Mouse (Mus musculus) midbrain, embryonic 13.5 days (tissue): ENCODE measurements at regions not wholly inside any gene's neighbourhood (a gene's known extent, or its start where the extent isn't known, plus 50 kb on each side); places are given as distances from the start of the nearest gene placed in this dataset.
"Not testable (repeated sequence)": the region's sequence is repeated elsewhere in the genome, so short reads cannot be mapped to it uniquely, and the experiment has no call there.

ENCODE experiments used
- ATAC-seq: fragments of 200-750 bp; cut with Nextera tagmentation; 2 replicates; pipeline ENCODE4 v1.8.0; 2017; ENCODE audit warnings: mild to moderate bottlenecking, moderate TSS enrichment, moderate library complexity
- H3K27ac ChIP-seq: fragments of 300-500 bp; sonication (generic); 2 replicates; pipeline ENCODE4 v1.5.1; 2015; ENCODE audit warnings: inconsistent platforms, mild to moderate bottlenecking, moderate library complexity
- H3K27me3 ChIP-seq: fragments of 300-500 bp; sonication (generic); 2 replicates; pipeline ENCODE4 v1.6.1; 2015; ENCODE audit warnings: mild to moderate bottlenecking, inconsistent platforms
- H3K36me3 ChIP-seq: fragments of 300-500 bp; sonication (generic); 2 replicates; pipeline ENCODE4 v1.6.1; 2015; ENCODE audit warnings: mild to moderate bottlenecking, inconsistent platforms
- H3K4me1 ChIP-seq: fragments of 300-500 bp; sonication (generic); replicated peaks from 2 replicates; pipeline ENCODE4 v1.6.1; 2015; ENCODE audit warnings: inconsistent platforms
- H3K4me2 ChIP-seq: fragments of 300-500 bp; sonication (generic); replicated peaks from 2 replicates; pipeline ENCODE4 v1.6.1; 2015; ENCODE audit warnings: moderate library complexity, mild to moderate bottlenecking, inconsistent platforms
- H3K4me3 ChIP-seq: fragments of 300-500 bp; sonication (generic); replicated peaks from 2 replicates; pipeline ENCODE4 v1.5.1; 2015; ENCODE audit warnings: mild to moderate bottlenecking, inconsistent platforms
- H3K9ac ChIP-seq: fragments of 300-500 bp; sonication (generic); replicated peaks from 2 replicates; pipeline ENCODE4 v1.6.1; 2015; ENCODE audit warnings: mild to moderate bottlenecking, inconsistent platforms
- H3K9me3 ChIP-seq: fragments of 300-500 bp; sonication (generic); 2 replicates; pipeline ENCODE4 v1.6.1; 2016; ENCODE audit warnings: mild to moderate bottlenecking, inconsistent platforms
- WGBS: fragments of 180-500 bp; shearing (Covaris S2); methylation state at CpG from one replicate; pipeline ENCODE4 v1.1.7; 2015; 5-methylcytosine and 5-hydroxymethylcytosine counted together

DNA sequence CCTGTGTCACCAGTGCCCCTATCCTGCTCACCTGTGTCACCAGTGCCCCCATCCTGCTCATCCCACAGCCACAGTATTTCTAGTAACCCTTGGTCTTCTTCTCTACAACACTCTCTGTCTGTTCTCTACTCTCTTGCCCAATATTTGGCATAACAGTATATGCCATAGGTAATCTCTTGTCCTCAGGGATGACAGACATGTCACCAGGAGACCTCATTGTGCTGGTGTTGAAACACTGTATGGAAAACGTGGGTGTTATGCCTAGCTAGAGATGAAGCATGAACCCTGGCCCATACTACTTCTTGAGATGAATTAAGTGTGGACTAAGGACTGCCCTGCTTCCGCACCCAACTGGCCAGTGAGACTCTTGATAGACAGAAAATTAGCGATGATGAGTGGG lies 241.4 kb downstream of the Bcl11a start:
- WGBS = 87% methylated on average over 3 of the region's 3 CpGs
- no peaks in the 10 kb centered on the region for H3K9me3 ChIP-seq

DNA sequence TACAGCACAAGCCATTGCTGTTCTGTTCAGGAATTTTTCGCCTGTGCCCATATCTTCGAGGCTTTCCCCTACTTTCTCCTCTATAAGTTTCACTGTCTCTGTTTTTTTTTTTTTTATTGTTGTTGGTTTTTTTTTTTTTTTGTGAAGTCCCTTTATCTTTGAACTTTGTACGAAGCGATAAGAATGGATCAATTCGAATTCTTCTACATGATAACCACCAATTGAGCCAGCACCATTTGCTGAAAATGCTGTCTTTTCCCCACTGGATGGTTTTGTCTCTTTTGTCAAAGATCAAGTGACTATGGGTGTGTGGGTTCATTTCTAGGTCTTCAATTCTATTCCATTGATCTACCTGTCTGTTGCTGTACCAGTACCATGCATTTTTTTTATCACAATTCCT lies 244.6 kb downstream of the Bcl11a start:
- H3K4me2 ChIP-seq, ATAC-seq: not testable (repeated sequence)

More for the DNA sequence above, 241.4 kb downstream of the Bcl11a start:
- Histone ChIP-seq H3K27ac (no peak overlapping the region), H3K9ac (no peak overlapping the region), H3K27me3 (no peaks in the 10 kb centered on the region), H3K36me3 (no peaks in the 10 kb centered on the region), H3K4me1 (no peaks in the 10 kb centered on the region), H3K4me3 (no peak overlapping the region), H3K4me2 (no peak overlapping the region)
- no peak for ATAC-seq

DNA sequence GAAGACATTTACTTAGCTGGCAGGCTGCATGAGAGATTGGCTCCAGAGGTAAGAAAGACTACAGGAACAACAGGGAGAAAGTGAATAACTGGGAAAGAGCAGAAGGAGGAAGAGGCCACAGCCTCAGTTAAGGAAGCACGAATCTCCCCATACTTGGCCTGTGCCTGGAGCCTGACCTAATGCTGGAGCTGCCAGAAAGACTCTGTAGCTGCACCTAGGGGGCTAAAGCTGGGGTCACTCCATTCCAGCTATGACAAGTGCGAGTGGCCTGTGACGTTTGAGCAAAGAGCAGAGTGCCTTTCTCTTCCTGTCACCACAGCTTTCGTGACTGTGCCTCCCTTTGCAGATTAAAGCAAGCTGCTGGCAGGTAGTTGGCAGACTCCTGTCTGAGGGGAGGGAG lies 250.6 kb downstream of the Bcl11a start:
- H3K4me1 ChIP-seq = no peaks in the 10 kb centered on the region
- no peak overlapping the region for H3K4me3 ChIP-seq
- H3K27me3 ChIP-seq = no peaks in the 10 kb centered on the region
- H3K9me3 ChIP-seq = no peaks in the 10 kb centered on the region
- WGBS = 56% methylated on average over 4 of the region's 4 CpGs
- no peak overlapping the region for H3K27ac ChIP-seq
- H3K36me3 ChIP-seq = no peaks in the 10 kb centered on the region
- ATAC-seq = no peak
- no peak overlapping the region for H3K9ac ChIP-seq
- H3K4me2 ChIP-seq = no peak overlapping the region

More for the DNA sequence above, 244.6 kb downstream of the Bcl11a start:
- H3K9me3 ChIP-seq, H3K4me3 ChIP-seq, H3K27me3 ChIP-seq, H3K4me1 ChIP-seq, H3K27ac ChIP-seq, H3K9ac ChIP-seq, H3K36me3 ChIP-seq: not testable (repeated sequence)
- WGBS = 96% methylated on average over 5 of the region's 5 CpGs

GRCm38 (mm10) chr11:24330366-24331124 lies 252.7 kb downstream of the Bcl11a start:
- H3K9me3 ChIP-seq = no peaks in the 10 kb centered on the region
- ATAC-seq = no peak
- H3K36me3 ChIP-seq = no peaks in the 10 kb centered on the region
- H3K4me3 ChIP-seq = no peak overlapping the region
- H3K27me3 ChIP-seq = no peaks in the 10 kb centered on the region
- no peak overlapping the region for H3K27ac ChIP-seq
- H3K9ac ChIP-seq = no peak overlapping the region
- H3K4me1 ChIP-seq = no peaks in the 10 kb centered on the region
- H3K4me2 ChIP-seq = no peak overlapping the region
- WGBS = 72% methylated on average over 10 of the region's 10 CpGs

DNA sequence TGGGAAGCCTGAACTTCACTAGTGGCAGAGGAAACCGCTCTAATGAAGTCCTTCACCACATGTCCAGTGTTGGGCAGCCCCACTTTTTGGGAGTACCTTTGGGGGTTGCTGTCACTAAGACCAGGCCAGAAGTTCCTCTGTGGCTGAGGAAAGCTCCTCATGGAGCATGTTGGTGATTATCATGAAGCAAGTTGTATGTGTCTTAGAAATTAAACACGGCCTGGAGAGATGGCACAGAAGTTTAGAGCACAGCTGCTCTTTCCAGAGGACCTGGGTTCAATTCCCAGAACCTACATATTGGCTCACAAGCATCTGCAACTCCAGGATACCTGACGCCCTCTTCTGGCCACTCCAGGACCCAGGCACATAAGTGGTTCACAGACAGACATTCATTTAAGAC lies 254.4 kb downstream of the Bcl11a start:
- no peak for ATAC-seq
- Histone ChIP-seq H3K9ac (no peak overlapping the region), H3K4me1 (0 out of 2 replicates have a peak, but pooled peaks cover 4% of the 10 kb centered on the region), H3K9me3 (no peaks in the 10 kb centered on the region), H3K27ac (no peak overlapping the region), H3K4me3 (no peak overlapping the region), H3K36me3 (no peaks in the 10 kb centered on the region), H3K4me2 (no peak overlapping the region), H3K27me3 (no peaks in the 10 kb centered on the region)
- WGBS = 90% methylated on average over 3 of the region's 3 CpGs

GRCm38 (mm10) chr11:24333111-24333510 lies 255.3 kb downstream of the Bcl11a start:
- 94% methylated on average over 6 of the region's 6 CpGs for WGBS
- Histone ChIP-seq H3K9ac (no peak overlapping the region), H3K4me2 (no peak overlapping the region), H3K27me3 (no peaks in the 10 kb centered on the region), H3K36me3 (no peaks in the 10 kb centered on the region), H3K4me3 (no peak overlapping the region), H3K9me3 (no peaks in the 10 kb centered on the region), H3K4me1 (0 out of 2 replicates have a peak, but pooled peaks cover 4% of the 10 kb centered on the region), H3K27ac (no peak overlapping the region)
- ATAC-seq = no peak

- no peak for ATAC-seq
- 0 out of 2 replicates have a peak, but pooled peaks cover 4% of the 10 kb centered on the region for H3K4me1 ChIP-seq
Observed at GRCm38 (mm10) chr11:24335256-24335655, 257.4 kb downstream of the Bcl11a start.

GRCm38 (mm10) chr11:24338111-24338510 lies 260.3 kb downstream of the Bcl11a start:
- Histone ChIP-seq H3K4me1 (0 out of 2 replicates have a peak, but pooled peaks cover 4% of the 10 kb centered on the region), H3K27me3 (no peaks in the 10 kb centered on the region), H3K4me2 (no peak overlapping the region), H3K4me3 (no peak overlapping the region), H3K9ac (no peak overlapping the region), H3K27ac (no peak overlapping the region), H3K36me3 (no peaks in the 10 kb centered on the region), H3K9me3 (no peaks in the 10 kb centered on the region)
- 87% methylated on average over 1 of the region's 1 CpGs for WGBS
- ATAC-seq = no peak

More at GRCm38 (mm10) chr11:24335256-24335655, 257.4 kb downstream of the Bcl11a start:
- WGBS = 94% methylated on average over 4 of the region's 4 CpGs
- Histone ChIP-seq H3K9ac (no peak overlapping the region), H3K36me3 (no peaks in the 10 kb centered on the region), H3K27ac (no peak overlapping the region), H3K4me2 (no peak overlapping the region), H3K9me3 (no peaks in the 10 kb centered on the region), H3K4me3 (no peak overlapping the region), H3K27me3 (no peaks in the 10 kb centered on the region)

GRCm38 (mm10) chr11:24339061-24339460 lies 261.2 kb downstream of the Bcl11a start:
- H3K9me3 ChIP-seq = no peaks in the 10 kb centered on the region
- H3K27me3 ChIP-seq = no peaks in the 10 kb centered on the region
- H3K27ac ChIP-seq = no peak overlapping the region
- H3K4me3 ChIP-seq = no peak overlapping the region
- WGBS = 42% methylated on average over 2 of the region's 2 CpGs
- ATAC-seq = no peak
- H3K36me3 ChIP-seq = no peaks in the 10 kb centered on the region
- H3K9ac ChIP-seq = no peak overlapping the region
- H3K4me1 ChIP-seq = 0 out of 2 replicates have a peak, but pooled peaks cover 4% of the 10 kb centered on the region
- no peak overlapping the region for H3K4me2 ChIP-seq

- H3K36me3 ChIP-seq = no peaks in the 10 kb centered on the region
- no peak overlapping the region for H3K27ac ChIP-seq
- 78% methylated on average over 2 of the region's 2 CpGs for WGBS
- H3K4me2 ChIP-seq = no peak overlapping the region
- no peak overlapping the region for H3K4me3 ChIP-seq
- H3K9me3 ChIP-seq = no peaks in the 10 kb centered on the region
- 0 out of 2 replicates have a peak, but pooled peaks cover 4% of the 10 kb centered on the region for H3K4me1 ChIP-seq
- H3K27me3 ChIP-seq = no peaks in the 10 kb centered on the region
- no peak overlapping the region for H3K9ac ChIP-seq
- ATAC-seq = no peak
Observed at GRCm38 (mm10) chr11:24340677-24341076, 262.8 kb downstream of the Bcl11a start.

- ATAC-seq = no peak
- 81% methylated on average over 3 of the region's 3 CpGs for WGBS
- no peaks in the 10 kb centered on the region for H3K9me3 ChIP-seq
- H3K4me3 ChIP-seq = no peak overlapping the region
- H3K9ac ChIP-seq = no peak overlapping the region
- H3K4me2 ChIP-seq = no peak overlapping the region
- no peak overlapping the region for H3K27ac ChIP-seq
- no peaks in the 10 kb centered on the region for H3K27me3 ChIP-seq
- no peaks in the 10 kb centered on the region for H3K36me3 ChIP-seq
- peaks cover 4% of the 10 kb centered on the region; the same call in 1 of the 2 replicates for H3K4me1 ChIP-seq
Observed at GRCm38 (mm10) chr11:24341650-24342049, 263.8 kb downstream of the Bcl11a start.

DNA sequence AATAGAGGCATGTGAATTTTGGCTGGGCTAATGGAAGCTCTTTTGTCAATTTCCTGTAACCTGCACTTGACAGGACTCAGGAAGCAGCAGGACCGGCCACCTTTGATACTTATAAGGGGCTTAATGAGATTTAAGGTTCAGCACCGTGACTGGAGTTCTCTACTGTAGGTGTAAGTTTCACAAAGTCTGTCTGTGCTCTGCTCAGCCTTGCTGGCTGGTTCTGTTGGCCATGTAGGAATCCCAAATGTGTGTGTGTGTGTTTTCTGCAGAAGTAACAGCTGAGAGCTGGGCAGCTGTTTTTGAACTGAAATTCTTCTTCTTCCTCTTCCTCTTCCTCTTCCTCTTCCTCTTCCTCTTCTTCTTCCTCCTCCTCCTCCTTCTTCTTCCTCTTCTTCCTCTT lies 264.3 kb downstream of the Bcl11a start:
- H3K9ac ChIP-seq = no peak overlapping the region
- no peak overlapping the region for H3K4me2 ChIP-seq
- H3K27me3 ChIP-seq = no peaks in the 10 kb centered on the region
- no peak overlapping the region for H3K4me3 ChIP-seq
- H3K9me3 ChIP-seq = no peaks in the 10 kb centered on the region
- 52% methylated on average over 2 of the region's 2 CpGs for WGBS
- H3K4me1 ChIP-seq = peaks cover 6% of the 10 kb centered on the region
- H3K36me3 ChIP-seq = no peaks in the 10 kb centered on the region
- no peak overlapping the region for H3K27ac ChIP-seq
- no peak for ATAC-seq

DNA sequence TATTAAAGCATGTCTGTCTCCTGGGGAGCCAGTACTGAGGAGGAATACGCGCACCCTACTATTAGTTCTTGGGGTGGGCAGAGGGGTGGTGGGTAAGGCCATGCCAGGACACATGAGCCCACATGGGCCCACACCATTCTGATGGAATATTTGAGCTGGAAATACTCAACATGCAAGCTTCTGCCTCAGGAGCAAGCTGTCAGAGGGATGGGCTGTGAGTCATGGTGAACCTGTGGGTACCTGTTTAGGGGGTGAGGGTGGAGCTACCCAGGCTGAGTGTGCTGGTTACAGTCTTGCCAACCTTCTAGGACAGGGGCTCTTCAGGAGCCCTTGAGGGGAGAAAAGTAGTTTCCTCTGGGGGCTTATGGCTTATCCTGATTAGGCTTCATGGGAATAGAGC lies 264.9 kb downstream of the Bcl11a start:
- no peaks in the 10 kb centered on the region for H3K36me3 ChIP-seq
- 92% methylated on average over 2 of the region's 2 CpGs for WGBS
- H3K4me2 ChIP-seq = no peak overlapping the region
- H3K27me3 ChIP-seq = no peaks in the 10 kb centered on the region
- H3K4me3 ChIP-seq = no peak overlapping the region
- ATAC-seq = no peak
- H3K4me1 ChIP-seq = peaks cover 8% of the 10 kb centered on the region
- H3K27ac ChIP-seq = no peak overlapping the region
- no peaks in the 10 kb centered on the region for H3K9me3 ChIP-seq
- H3K9ac ChIP-seq = no peak overlapping the region
